Mouse (Mus musculus) liver, embryonic 14.5 days (tissue): ENCODE measurements around the gene Maats1.

Experiments used
- CTCF ChIP-seq: IDR thresholded peaks from 2 replicates; pipeline ENCODE4 v1.5.1; 2016; ENCODE audit warnings: antibody characterized with exemption, low read depth, control low read depth
- EP300 ChIP-seq: IDR thresholded peaks from 2 replicates; pipeline ENCODE4 v1.6.1; 2016; ENCODE audit warnings: antibody characterized with exemption, low read depth

DNA sequence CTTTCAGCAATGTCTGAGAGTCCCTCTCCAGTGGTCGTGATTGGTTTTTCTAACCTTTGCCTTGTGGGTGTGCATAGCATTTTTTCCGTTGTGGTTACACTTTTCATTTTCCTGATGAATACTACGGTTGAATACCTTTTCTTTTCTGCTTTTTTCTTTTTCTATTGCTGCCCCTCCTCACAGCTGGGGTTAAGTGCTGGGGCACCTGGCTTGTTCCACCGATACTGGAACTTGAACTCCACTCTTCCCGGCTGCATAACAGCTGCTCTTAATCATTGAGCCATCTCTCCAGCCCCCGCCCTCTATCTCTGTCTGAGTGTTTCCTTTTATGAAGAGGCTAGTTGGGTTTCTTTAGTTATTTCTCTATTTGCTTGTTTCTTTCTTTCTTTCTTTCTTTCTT, 37.1 kb upstream of the Maats1 start:
- TF ChIP-seq CTCF (no peak), EP300 (no peak)
